Mouse (Mus musculus) cerebellum, postnatal 36 days (tissue): Measurements from ENCODE around the gene Wipf1.
A peak's percentile ranks its signal among the peaks of the same experiment; 100 is the strongest.
"Not testable (repeated sequence)": the region's sequence is repeated elsewhere in the genome, so short reads cannot be mapped to it uniquely, and the experiment has no call there.

ENCODE experiments used
- DNase-seq, 2 experiments: peaks; one replicate each; pipeline ENCODE4 v3.0.0; 2021 to 2022; ENCODE audit warnings: mixed read lengths in 2 of 2

Wipf1 gene

DNA sequence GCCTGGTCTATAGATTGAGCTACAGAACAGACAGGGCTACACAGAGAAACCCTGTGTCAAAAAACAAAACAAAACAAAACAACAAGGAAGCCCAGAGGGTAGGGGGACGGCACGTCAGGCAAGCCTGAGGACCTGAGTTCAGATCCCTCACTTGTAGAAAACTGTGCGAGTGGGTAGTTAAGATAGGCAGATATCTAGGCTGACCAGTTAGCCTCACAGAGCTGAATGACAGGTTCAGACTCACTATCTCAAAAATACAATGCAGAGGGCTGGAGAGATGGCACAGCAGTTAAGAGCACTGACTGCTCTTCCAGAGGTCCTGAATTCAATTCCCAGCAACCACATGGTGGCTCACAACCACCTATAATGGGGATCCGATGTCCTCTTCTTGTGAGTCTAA, 23.2 kb downstream of the Wipf1 start:
- not testable (repeated sequence) for DNase-seq

DNA sequence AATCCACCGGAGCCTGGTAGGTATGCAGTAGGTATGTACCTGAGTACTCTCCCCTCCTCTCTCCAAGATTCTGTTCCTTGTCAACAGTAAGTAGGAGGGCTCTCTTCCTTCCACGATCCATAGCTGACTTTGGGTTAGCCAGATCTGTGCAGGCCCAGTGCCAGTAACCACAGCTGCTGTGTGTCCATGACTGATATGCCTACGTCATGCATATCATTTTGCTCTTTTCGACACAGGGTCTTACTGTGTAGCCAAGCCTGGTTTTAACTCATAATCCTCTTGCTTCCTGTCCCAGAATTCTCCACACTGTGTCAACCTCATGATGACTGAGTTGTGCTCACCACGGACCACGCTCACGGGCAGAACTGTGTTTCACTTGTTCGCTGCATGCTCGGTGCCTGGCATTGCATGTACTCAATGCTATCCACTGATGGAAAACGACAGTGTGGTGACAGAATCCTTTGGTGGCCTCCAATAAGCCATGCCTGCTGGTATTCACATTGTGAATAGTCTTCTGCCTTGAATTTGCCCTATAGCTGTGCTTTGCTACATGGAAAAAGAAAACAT, 26.6 kb downstream of the Wipf1 start:
- DNase-seq = no peak

DNA sequence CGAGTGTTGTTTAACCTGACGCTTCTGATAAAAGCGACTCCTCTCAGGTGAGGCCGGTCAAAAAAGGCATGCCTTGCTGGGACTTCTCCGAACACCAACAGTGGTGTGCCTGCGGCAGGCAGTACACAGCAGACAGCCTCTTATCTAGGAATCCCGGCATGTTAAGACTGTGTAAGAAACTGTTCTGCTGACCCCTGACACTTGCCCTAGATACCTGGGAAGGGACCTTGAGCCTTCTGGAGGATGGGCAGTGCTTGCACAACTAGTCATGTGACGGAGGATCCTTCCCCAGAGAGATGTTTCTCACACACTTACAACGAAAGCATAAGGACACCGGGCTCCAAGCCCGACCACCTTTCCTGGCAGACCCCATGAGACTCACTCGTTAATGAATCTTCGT, 28.7 kb downstream of the Wipf1 start:
- no peak for DNase-seq

- DNase-seq = no peak
These were observed 31.2 kb downstream of the Wipf1 start for GRCm38 (mm10) chr2:73498322-73498721.

GRCm38 (mm10) chr2:73497572-73497971, 32.0 kb downstream of the Wipf1 start:
- DNase-seq = no peak

DNA sequence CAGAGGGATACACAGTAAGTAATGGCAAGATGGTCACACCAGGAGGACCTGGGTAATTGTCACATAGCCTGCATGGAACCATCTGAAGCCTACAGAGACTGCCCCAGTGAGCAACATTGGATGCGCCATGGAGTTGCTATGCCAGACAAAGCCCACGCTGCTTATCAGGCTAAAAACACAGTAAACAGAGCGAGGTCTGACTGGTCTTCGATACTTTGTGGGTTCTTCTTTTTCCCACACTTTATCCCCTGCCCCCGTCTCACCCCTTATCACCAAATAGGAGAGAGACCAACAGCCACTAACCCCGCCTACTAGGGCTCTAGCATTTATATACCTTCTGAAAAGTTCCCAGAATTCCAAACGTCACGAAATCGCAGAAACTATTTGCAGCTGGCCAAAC, 32.6 kb downstream of the Wipf1 start:
- DNase-seq = no peak

- DNase-seq = no peak
These were observed 33.2 kb downstream of the Wipf1 start for GRCm38 (mm10) chr2:73496329-73496685.

- DNase-seq = no peak
These were observed 33.8 kb downstream of the Wipf1 start for GRCm38 (mm10) chr2:73495617-73496328.

DNA sequence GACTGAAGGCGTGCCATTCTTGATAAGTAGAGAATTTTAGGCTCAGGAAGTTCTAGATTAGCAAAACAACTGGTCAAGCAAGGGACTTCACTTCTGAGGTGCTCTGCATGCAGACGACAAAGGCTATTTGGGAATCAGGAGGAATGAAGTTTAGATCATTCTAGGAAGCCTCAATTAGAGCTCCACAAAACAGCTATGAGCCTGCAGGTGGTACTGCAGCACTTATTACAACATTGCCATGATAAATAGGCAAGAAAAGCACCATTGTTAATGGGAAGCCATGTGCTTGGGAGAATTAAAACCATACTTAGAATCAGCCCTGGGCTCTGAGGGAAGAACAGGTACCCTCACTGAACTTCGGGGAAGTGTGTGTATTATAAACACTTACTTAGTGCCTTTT, 36.0 kb downstream of the Wipf1 start:
- no peak for DNase-seq

DNA sequence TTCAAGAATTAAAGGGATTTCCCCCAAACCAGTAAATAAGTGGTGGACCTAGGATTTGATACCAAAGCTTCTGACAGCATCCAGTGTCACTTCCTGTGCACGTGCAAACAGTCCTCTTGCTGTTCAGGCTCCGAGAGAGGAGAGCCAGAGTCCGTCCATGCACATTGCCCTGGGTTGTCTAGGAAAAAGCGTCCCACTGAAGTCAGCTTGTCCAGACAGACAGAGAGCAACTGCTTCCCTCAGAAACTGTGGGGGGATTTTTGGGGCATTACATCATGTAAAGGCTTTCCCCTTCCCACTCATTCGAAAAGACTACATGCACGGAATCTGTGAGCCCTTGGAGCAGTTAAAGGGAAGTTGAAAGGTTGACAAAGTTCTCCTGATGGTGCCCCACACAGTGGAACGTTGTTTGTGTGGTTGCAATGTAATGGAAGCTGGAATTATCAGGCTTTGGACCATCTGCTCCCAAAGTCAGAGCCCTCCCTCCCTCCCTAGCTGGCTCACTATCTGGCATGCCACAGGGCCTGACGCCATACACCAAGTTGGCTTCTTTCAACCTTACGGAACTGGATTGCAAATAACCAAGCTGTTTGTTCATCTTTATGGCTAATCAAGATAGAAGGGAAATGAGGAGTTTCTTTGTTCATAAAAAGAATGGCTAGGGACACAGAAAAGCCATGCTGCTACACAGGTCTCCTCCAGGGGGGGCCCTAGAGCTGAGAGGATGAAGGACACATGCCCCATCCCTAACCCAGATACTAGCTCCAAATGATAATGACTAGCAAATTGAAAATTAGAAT, 37.9 kb downstream of the Wipf1 start:
- peak in 1 of 2 experiments; percentile 10 for DNase-seq

DNA sequence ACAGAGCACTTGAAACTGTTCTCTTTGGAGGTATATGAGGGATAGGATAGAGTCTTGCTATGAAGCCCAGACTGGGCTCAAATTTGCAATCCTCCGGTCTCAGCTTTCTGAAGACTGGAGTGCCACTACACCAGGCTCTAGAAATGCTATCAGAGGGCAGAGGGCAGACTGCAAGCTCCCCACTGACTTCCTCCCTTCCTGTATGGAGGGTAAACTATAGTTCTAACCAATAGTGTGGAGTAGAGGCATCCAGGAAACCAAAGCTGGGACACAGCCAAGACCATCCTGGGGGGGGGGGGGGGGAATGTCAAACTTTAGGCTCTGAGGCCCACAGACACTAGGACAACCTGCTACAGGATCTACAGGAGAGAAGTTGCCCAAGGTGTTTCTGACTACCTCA, 39.1 kb downstream of the Wipf1 start:
- no peak for DNase-seq

DNA sequence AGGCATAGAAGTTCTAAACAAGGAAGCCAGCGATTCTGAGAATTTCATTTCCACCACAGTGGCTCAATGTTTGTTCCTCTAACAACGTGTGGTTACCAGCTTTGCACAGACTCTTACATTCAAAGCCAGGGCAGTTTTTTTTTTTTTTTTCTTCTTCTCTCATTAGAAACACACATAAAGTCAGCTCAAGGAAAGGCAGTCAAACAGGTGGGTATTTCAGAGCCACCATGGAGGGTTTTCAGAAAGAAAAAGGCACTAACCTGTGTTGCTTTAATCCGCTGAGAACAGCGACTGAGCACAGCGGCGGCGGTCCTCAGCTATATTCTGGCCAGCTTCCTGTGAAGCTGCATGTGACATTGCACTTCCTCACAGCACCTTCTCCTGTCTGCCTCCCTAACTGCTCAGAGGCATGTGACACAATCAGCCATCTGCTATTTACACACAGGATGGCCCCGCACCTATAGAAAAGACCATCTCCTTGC, 43.4 kb downstream of the Wipf1 start:
- DNase-seq = no peak

DNA sequence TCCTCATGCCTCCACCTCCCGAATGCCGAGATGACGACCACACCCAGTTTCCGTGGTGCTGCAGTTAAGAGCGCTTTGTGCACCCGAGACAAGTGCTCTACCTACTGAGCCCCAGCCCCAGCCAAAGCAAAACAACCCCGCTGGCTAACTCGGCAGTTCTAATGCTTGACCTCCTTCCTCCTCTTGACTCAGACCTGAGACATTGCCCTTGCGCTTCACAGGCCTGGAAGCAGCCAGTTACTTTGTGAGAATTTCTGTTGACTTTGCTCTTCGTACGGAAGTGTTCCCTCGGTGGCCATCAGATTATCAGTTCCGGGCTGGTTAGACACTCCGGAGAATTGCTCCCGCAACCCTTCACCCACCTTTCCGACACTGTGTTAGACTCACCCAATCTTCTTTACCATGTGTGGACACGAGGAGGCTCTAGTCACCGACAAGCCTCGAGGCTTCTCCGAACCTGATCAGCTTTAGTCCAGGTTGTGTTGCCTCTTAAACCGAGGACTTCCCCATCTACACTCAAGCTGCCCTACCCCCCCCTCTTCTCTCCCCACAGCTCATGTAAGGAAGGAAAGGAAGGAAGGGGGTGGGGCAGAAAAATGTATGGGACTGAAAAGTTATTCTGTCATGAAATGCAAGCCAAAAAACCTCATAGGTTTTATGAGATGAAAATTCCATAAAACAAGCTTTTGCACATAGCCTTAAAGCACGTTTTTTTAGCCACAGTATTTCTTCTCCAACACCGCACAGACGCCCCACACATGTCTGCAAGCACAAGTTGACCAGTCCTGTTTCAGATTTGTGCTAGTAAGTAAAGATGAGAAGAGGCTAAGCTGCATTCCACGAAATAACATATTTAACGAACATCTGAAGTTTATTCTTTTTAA, 44.1 kb downstream of the Wipf1 start:
- DNase-seq = no peak

GRCm38 (mm10) chr2:73484561-73485235, 44.8 kb downstream of the Wipf1 start:
- DNase-seq = no peak

- DNase-seq = no peak
These were observed 50.7 kb downstream of the Wipf1 start for GRCm38 (mm10) chr2:73478805-73479204.

GRCm38 (mm10) chr2:73477501-73477900, 52.0 kb downstream of the Wipf1 start:
- DNase-seq = no peak

DNA sequence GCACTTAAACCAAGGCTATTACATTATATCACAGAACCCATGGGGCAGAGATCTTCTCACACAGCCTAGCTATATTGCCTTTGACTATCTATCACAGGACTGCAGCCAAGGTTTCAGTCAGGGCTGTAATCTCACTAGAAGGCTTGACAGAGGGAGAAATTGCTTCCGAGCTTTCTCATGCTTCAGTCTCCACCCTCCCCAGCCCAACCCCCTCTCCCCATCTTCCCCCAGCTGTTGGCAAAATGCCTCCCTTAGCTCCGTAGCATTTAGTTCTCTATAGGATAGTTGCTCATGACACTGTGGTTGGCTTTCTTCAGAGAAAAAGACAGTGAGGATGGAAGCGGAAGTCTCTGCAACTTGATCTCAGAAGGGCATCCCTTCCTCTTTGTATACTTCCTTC, 54.0 kb downstream of the Wipf1 start:
- DNase-seq = no peak

GRCm38 (mm10) chr2:73472130-73472529, 57.4 kb downstream of the Wipf1 start:
- DNase-seq = no peak

- no peak for DNase-seq
These were observed 59.3 kb downstream of the Wipf1 start for GRCm38 (mm10) chr2:73470146-73470630.

- no peak for DNase-seq
These were observed 60.0 kb downstream of the Wipf1 start for GRCm38 (mm10) chr2:73469552-73469951.

DNA sequence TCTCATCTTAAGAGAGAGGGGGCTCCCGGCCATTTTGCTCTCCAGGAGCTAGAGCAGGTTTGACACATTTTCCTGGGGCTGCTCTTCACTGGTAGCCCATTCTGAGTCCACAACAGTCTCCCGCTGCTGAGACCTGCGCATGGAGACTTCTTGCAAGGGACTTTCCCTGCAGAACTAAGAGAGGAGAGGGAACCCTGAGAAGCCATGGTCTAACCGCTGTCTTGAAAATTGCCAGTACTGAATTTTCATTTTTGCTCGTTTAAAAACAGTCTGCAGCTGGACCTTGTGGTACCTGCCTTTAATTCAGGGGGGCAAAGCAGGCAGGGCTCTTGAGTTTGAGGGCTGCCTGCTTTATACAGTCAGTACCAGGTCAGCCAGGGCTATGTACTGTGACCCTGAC, 60.5 kb downstream of the Wipf1 start:
- no peak for DNase-seq
